Mouse (Mus musculus) bone marrow, adult 2 months (tissue): ENCODE results near the gene Sez6l.

ENCODE experiments used
- CTCF ChIP-seq: fragments of 200-500 bp; IDR thresholded peaks from 2 replicates; pipeline ENCODE4 v1.5.1; 2011; ENCODE audit warnings: low read length, control low read depth; ENCODE audit not compliant: control insufficient read depth, insufficient read depth
- POLR2A ChIP-seq: fragments of 200-500 bp; IDR thresholded peaks from 2 replicates; pipeline ENCODE4 v1.6.1; 2011; ENCODE audit warnings: low read depth, mild to moderate bottlenecking, control low read depth, low read length, borderline replicate concordance; ENCODE audit not compliant: control insufficient read depth

GRCm38 (mm10) chr5:112607119-112607518, 30.1 kb upstream of the Sez6l start:
- TF ChIP-seq CTCF (no peak), POLR2A (no peak)
